Mouse (Mus musculus) MEL-GATA-1-ER (cell line): ENCODE data around the gene Adprh.
"Not testable (repeated sequence)": the region's sequence is repeated elsewhere in the genome, so short reads cannot be mapped to it uniquely, and the experiment has no call there.

ENCODE experiments used
- DNase-seq: peaks from one replicate; pipeline ENCODE4 v3.0.0-alpha.2; 2012; ENCODE audit warnings: low read depth; ENCODE audit errors: extremely low read depth

The Adprh gene

DNA sequence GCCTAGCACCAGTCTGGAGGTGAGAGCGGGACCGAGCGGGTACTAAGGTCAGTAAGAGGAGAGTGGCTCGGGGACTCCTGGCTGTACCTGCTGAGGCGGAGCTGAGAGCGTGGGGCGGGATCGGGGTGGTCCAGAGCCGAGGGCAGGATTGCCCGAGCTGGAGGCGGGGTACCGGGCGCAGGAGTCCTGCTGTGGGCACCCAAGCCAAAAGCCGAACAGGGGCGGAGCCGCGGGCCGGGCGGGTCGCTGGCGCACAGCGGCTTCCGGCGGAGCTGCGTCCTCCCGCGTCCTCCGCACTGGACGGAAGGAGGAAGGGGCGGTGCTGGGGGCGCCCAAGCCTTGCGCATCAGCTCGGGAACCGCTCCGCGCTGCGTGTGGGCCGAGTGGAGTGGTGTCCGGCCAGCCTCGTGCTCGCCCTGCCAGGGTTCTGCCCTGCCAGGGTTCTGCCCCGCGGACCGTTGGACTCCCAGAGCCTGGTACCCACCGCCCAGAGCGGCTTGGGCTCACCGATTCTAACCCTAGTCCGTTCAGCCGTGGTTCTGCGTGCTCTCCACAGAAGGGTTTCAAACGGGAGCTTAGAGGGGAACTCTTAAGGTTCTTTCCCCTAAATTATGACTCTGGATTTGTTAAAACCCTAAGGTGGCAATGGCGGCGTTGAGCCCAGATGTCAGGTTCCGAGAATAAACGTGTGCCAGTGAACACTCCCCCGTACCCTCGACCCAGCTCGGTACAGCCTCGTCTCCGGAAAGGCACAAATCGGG is at the start of gene Adprh:
TSS of gene Adprh (minus strand) at position 262 of the 761 bp plus-strand sequence.
- DNase-seq: peak; percentile 71

DNA sequence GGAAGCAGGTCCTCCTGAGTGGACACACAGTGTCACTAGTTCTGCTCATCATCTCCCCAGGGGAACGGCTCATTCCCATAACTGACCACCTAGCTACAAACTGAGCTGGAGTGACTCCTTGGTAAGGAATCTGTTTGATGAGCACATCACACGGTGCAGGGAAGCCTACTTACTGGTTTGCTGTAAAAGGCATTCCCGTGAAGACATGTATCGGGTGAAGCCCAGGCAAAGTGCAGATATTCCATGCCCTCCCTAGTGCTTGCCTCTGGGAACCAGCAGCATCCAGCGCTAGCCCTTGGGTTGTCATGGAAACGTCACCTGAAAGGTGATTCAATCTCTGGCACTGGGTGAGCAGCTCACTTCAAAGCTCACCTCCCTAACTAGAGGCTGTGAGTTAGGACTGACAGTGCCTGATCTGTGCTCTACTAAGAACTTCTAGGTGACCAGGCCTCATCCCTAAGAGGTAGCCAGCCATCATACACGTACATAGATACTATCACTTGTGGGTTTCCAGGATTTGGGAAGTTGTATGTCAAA is 44.2 kb upstream of the Adprh start:
- no peak for DNase-seq

DNA sequence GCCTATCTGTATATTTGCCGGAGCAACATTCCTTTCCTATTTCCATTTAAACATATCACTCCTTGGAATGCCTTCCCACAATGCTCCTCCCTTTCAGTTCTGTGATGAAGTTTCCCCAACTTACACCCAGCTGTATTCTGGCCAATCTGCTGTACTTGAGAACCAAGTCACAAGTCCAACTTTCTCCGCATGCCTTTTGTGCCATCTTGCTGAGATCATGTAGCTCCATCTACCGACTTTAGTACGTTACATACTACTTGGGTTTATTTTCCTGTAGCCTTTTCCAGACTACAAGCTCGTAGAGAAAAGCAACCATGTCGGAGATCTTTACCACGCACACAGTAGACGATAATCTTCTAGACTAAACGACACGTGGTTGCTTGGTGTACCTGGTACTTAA is 41.4 kb upstream of the Adprh start:
- DNase-seq: no peak

DNA sequence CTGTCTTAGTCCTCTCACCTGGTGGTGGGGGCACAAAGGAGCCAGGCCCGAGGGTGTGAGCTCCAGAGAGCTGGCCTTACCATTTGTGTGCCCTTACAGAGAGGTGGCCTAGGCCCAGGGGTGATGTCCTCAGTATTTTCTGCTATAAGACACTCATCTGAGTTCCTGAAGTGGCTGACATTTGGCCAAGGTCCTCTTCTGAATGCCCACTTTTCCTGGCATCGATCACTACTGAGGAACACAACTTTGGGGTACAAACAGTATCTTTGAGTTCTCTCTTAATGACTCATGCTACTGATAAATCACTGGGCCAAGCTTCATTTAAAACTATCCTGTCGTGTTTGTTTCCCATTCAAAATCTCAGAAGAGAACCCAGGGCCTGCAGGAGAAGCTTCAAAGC is 40.0 kb upstream of the Adprh start:
- DNase-seq: no peak

DNA sequence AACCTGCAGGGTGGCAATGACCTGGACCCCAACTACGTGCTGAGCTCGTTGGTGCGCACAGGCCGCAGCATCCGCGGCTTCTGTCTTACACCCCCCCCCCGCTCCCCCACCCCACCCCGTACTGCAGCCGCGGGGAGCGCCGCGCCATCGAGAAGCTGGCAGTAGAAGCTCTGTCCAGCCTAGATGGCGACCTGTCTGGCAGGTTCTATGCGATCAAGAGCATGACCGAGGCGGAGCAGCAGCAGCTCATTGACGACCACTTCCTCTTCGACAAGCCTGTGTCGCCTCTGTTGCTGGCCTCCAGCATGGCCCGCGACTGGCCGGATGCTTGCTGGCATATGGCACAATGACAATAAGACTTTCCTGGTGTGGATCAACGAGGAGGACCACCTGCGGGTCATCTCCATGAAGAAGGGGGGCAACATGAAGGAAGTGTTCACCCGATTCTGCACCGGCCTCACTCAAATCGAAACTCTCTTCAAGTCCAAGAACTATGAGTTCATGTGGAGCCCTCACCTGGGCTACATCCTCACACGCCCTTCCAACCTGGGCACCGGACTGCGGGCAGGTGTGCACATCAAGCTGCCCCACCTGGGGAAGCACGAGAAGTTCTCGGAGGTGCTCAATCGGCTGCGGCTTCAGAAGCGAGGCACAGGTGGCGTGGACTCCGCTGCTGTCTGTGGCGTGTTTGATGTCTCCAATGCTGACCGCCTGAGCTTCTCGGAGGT is 31.2 kb upstream of the Adprh start:
- no peak for DNase-seq

DNA sequence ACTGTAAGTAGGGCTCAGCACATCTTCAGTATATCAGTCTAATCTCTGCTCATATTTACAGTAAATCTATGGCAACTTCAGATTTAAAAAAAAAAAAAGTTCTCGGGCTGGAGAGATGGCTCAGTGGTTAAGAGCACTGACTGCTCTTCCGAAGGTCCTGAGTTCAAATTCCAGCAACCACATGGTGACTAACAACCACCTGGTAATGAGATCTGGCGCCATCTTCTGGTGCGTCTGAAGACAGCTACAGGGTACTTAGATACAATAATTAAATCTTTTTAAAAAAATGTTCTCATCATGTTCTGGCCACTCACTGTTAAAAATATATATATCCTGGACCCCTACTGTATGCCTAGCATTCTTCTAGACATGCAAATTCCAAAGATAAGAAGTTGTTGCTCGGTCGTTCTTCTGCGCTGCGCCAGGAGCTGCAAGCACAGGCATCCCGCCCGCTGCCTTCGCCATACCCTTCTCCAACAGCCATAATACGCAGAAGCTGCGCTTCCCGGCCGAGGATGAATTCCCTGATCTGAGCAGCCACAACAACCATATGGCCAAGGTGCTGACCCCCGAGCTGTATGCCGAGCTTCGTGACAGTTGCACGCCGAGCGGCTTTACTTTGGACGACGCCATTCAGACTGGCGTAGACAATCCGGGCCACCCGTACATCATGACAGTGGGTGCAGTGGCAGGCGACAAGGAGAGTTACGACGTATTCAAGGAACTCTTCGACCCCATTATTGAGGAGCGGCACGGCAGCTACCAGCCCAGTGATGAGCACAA is 30.5 kb upstream of the Adprh start:
- DNase-seq: no peak

DNA sequence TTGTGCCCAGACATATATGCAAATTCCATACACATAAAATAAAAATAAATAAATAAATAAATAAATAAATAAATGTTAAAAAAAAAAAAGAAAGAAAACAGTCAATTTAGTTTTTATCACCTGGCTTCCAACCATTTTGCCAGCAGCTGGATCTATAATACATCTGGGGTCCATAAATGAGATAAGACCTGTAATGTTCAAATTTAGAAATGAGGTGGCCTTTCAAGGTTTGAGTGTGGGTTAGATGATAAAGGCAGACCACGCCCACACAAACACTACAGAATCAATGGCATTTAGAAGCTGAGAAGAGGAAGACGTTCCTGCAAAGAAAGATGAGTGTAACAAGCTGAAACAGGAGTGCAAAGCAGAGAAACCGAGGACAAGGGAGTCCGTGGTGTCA is 28.8 kb upstream of the Adprh start:
- peak; percentile 36 for DNase-seq

DNA sequence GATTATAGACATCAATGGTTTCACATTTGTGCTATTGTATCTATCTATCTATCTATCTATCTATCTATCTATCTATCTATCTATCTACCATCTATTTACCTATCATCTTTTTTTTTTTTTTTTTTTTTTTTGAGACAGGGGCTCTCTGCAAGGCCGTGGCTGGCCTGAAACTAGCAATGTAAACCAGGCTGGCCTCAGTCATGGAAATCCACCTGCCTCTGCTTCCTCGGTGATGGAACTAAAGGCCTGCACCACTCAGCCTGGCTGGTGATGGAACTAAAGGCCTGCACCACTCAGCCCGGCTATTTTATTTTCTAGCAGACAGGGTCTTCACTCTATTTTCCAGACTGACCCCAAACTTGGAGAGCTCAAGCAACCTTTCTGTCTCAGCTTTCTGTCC is 25.8 kb upstream of the Adprh start:
- DNase-seq: no peak

DNA sequence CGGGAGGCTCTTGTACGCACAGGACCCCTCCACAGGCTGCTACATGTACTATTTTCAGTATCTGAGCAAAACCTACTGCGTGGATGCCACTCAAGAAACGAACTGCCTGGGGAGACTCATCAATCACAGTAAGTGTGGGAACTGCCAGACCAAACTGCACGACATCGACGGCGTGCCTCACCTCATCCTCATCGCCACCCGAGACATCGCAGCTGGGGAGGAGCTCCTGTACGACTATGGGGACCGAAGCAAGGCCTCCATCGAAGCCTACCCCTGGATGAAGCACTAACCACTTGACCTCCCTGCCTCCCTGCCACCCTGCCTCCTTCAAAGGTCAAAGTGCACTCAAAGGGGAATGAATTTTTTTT is 24.7 kb upstream of the Adprh start:
- DNase-seq: not testable (repeated sequence)

DNA sequence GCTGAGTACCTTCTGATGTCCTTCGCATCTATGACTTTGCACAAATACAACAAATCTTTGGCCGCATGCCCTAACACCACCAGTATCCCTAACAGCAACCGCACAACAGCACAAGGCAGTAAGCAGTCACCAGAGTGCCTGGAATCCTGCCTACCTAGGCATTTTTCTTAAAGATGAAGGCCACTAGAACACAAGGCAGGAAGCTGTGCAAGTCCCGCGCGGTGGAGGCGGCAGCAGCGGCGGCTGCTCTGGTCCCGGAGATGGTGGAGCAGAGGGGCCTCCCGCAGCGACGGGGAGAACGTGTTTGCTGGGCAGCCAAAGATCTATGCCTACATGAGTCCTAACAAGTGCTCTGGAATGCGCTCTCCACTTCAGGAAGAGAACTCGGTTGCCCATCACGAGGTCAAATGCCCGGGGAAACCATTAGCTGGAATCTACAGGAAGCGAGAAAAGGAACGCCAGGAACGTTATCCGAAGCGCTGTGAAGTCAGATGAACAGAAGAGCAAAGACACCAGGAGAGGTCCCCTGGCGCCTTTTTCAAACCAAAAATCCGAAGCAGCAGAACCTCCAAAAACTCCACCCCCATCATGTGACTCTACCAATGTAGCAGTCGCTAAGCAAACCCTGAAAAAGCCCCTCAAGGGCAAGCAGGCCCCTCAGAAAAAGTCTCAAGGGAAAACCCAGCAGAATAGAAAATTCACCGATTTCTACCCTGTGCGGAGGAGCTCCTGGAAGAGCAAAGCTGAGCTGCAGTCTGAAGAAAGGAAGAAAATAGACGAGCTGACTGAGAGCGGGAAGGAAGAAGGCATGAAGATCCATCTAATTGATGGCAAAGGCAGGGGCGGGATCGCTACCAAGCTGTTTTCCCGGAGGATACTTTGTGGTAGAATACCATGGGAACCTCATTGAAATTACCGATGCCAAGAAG is 24.1 kb upstream of the Adprh start:
- no peak for DNase-seq

DNA sequence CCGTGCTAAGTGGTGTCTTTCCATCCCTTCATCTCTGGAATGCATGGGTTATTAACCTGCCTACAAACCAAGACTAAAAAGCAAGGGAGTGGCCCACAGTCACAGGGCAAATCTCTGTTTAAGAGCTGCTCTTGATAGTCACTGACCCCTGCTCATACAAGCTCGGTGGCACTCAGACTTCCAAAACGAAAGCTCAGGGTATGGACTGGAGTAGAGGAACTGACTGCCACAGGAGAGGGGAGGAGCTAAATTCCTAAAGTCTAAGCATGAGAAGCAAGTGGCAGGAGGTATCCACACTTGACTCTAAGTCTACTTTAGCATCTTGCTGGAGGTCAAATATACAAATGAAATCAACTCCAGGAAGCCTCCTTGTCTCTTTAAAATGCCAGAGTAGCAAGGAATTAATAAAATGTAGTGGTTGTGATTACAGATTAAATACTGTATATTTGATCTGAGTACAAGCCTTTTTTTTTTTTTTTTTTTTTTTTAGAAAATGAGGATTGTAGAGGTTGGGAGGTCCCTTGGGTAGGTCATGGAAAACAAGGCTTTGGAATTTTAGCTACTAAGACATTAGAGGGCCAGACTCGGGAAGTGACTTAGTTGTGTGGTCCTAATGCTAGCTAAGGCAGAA is 23.3 kb upstream of the Adprh start:
- no peak for DNase-seq

DNA sequence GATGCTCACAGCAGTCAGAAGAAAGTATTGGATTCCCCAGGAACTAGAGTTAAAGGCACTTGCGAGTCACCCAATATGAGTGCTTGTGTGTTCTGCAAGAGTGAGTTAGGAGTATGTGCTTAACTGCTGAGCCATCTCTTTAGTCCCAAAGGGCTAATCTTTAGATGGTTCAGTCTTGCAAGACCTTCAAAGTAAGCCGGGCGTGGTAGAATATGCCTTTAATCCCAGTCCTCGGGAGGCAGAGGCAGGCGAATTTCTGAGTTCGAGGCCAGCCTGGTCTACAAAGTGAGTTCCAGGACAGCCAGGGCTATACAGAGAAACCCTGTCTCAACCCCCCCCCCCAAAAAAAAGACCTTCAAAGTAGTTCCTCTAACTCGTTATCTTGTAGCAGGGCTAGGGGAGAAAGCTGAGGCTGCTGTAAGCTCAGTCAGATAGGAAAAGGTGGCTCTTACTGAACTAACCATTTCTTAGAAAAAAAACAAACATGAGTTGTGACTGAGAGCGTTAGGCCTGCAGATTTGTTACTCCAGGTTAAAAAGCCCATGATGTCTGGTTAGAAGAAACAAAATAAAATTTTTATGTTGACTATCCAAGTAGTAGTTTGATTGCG is 22.3 kb upstream of the Adprh start:
- DNase-seq: no peak

DNA sequence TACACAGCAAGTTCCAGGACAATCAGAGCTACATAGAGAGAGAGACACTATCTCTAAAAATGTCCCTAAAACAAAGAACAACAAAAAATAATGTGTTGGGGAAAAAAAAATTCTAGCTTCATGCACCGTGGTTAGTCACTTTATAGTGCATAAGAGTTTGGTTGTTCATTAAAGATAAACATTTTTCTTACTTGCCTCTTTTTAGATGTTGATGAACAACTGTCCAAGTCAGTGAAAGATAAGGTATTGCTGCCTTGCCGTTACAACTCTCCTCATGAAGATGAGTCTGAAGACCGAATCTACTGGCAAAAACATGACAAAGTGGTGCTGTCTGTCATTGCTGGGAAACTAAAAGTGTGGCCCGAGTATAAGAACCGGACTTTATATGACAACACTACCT is 21.2 kb upstream of the Adprh start:
- no peak for DNase-seq

DNA sequence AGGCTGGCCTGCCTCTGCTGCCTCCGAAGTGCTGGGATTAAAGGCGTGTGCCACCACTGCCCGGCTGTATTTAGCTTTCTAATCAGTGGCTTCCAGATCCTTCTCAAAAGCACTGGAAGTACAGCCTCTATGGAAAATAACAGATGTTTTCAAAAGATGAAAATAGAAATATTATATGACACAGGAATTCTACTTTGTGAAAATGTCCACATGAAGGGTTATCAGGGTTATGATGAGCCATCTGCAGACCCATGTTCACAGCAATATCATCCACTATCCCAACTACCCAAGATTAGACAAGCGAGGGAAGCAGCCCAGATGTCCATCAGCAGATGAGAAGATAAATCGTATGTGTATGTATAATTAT is 20.0 kb upstream of the Adprh start:
- no peak for DNase-seq

DNA sequence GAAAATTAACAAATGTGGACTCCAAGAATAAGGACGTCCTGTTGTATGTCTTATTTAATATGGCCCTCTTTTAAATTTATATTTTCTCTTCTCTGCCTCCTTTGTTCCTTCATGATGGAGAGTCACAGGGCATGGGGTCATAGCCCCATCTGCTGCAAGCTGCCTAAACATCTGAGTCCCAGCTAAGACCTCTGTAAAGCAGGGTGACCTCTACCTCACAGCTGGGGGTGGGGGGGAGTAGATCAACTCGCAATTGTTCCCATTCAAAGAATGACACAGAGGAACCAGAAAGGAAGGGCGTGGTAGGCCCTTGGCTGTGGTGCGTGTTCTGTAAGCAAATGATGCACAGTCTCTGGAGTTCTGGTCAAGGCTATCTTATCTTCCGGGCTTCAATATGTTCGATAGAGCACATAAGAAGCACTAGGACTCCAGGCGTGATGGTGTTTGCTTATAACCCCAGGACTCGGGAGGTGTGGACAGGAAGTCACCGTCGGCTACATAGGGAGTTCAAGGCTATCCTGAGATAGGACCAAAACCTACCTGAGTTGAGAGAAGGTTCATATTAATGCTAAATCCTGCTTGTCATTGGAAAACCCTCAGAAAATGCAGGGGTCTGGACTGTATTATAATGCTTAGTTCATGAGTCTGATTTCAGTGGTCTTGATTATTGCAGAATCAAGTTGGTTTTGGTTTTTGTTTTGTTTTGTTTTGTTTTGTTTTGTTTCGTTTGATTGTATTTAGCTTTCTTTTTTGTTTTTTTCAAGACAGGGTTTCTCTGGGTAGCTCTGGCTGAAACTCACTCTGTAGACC is 19.4 kb upstream of the Adprh start:
- DNase-seq: no peak

DNA sequence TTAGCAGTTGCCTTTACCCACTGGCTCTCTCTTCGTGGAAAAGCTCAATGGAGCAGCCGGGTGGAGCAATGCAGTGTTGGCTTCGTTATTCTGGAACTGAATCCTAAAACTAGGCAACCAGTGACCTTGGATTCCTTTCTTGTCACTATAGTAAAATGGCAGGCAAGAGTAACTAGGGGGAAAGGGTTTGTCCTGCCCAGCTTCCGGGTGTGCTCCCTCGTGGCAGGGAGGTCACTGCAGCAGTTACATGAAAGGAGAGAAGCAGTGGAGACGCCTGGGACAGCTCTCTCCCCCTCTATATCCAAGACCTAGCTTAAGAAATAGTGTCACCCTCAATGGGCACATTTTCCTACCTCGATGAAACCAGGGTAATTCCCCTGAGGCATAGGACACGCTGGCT is 16.9 kb upstream of the Adprh start:
- no peak for DNase-seq

DNA sequence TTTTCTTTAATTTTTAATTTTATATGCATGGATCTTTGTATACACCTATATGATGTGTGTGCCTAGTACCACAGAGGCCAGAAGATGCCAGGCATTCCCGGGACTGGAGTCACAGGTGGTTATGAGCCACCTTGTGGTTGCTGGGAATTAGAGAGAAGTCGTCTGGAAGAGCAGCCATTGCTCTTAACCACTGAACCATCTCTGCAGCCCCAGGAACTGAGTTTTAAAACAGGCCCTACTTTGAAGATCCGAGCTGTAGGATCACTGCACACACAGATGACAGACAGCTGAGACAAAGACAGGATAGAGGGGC is 16.2 kb upstream of the Adprh start:
- no peak for DNase-seq

DNA sequence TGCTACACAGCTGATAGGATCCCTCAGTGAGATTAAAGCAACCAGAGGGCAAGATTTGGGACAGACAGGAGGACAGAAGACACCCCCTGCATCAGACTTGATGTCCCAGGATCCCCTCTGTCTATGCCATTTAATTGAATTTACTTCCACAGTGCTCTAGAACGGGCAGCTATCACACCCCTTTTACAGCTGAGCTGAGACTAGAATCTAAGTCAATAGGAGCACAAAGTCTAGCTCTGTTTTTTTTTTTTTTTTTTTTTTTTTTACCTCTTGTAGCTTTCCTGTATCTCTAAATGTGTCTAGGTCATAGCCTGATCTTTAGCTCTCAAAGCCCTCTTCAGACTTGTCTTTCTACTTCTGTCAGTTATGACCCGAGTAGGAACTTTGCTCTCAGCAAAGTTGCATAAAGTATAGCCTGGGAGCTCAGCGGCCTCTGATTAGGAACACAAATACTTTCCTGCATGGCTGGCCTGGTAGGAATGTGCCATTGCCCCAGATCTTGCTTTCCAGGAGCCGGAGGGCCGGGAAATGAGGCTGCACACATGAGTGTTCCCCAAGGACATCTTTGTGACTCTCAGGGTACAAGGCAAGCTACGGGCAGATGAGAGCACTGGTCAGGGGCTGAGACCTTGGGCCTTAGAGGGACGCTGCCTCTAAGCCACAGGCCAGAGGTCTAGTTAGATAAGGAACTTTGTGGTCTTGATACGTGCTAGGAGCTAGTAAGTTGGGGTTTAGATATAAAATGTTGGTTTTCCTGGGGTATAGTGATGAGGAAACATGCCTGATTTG is 15.6 kb upstream of the Adprh start:
- DNase-seq: no peak
